Mouse (Mus musculus) heart, embryonic 13.5 days (tissue): ENCODE measurements around the gene Il1rl2. TPM values are rescaled to one million over a fixed set of nuclear protein-coding genes. Genes with fewer than 3 reads are reported as not detected.

ENCODE experiments used
- ATAC-seq: fragments of 200-750 bp; cut with Nextera tagmentation; 2 replicates; pipeline ENCODE4 v1.8.0; 2017; ENCODE audit warnings: moderate TSS enrichment; ENCODE audit not compliant: insufficient number of reproducible peaks, low FRiP score, low TSS enrichment; ENCODE audit errors: extremely low read depth
- H3K27ac ChIP-seq: fragments of 300-500 bp; sonication (generic); replicated peaks from 2 replicates; pipeline ENCODE4 v1.5.1; 2015; ENCODE audit warnings: moderate library complexity, mild to moderate bottlenecking, inconsistent platforms
- H3K27me3 ChIP-seq: fragments of 300-500 bp; sonication (generic); replicated peaks from 2 replicates; pipeline ENCODE4 v1.6.1; 2015; ENCODE audit warnings: mild to moderate bottlenecking, inconsistent platforms
- H3K36me3 ChIP-seq: fragments of 300-500 bp; sonication (generic); 2 replicates; pipeline ENCODE4 v1.6.1; 2015; ENCODE audit warnings: mild to moderate bottlenecking, inconsistent platforms
- H3K4me1 ChIP-seq: fragments of 300-500 bp; sonication (generic); 2 replicates; pipeline ENCODE4 v1.6.1; 2015; ENCODE audit warnings: inconsistent platforms
- H3K4me2 ChIP-seq: fragments of 300-500 bp; sonication (generic); 2 replicates; pipeline ENCODE4 v1.6.1; 2015; ENCODE audit warnings: inconsistent platforms, mild to moderate bottlenecking, moderate library complexity
- H3K4me3 ChIP-seq: fragments of 300-500 bp; sonication (generic); 2 replicates; pipeline ENCODE4 v1.5.1; 2015; ENCODE audit warnings: moderate library complexity, mild to moderate bottlenecking, inconsistent platforms
- H3K9ac ChIP-seq: fragments of 300-500 bp; sonication (generic); 2 replicates; pipeline ENCODE4 v1.6.1; 2015; ENCODE audit warnings: inconsistent platforms, mild to moderate bottlenecking, moderate library complexity
- H3K9me3 ChIP-seq: fragments of 300-500 bp; sonication (generic); 2 replicates; pipeline ENCODE4 v1.6.1; 2016; ENCODE audit warnings: inconsistent platforms
- WGBS: fragments of 180-500 bp; shearing (Covaris S2); methylation state at CpG from one replicate; pipeline ENCODE4 v1.1.7; 2015; ENCODE audit warnings: mixed read lengths; 5-methylcytosine and 5-hydroxymethylcytosine counted together
- polyA plus RNA-seq: library from polyadenylated mRNA; unstranded; fragments of >200 nt; fragmentation: Nextera tagmentation; extraction: Ambion mirVana; gene quantifications from 2 replicates; pipeline ENCODE4 v1.2.1, GENCODE M21; 2015

Il1rl2 gene
- polyA plus RNA-seq, 1 experiment from 2014 or later = 3.8 TPM

GRCm38 (mm10) chr1:40357921-40358320 is 33.5 kb downstream of the Il1rl2 start:
- Histone ChIP-seq H3K9ac (no peak overlapping the region), H3K4me3 (no peak overlapping the region), H3K4me2 (no peak overlapping the region), H3K9me3 (no peaks in the 10 kb centered on the region), H3K27me3 (no peaks in the 10 kb centered on the region), H3K4me1 (peaks cover 45% of the 10 kb centered on the region), H3K36me3 (no peaks in the 10 kb centered on the region), H3K27ac (no peak overlapping the region)
- ATAC-seq = no peak
- WGBS = 70% methylated on average over 2 of the region's 2 CpGs

GRCm38 (mm10) chr1:40358351-40358750 is 33.9 kb downstream of the Il1rl2 start:
- H3K9me3 ChIP-seq = no peaks in the 10 kb centered on the region
- H3K4me3 ChIP-seq = no peak overlapping the region
- H3K27ac ChIP-seq = no peak overlapping the region
- 24% methylated on average over 2 of the region's 2 CpGs for WGBS
- H3K9ac ChIP-seq = no peak overlapping the region
- H3K36me3 ChIP-seq = no peaks in the 10 kb centered on the region
- 0 out of 2 replicates have a peak, but pooled peaks have one; percentile 15 for ATAC-seq
- peaks cover 45% of the 10 kb centered on the region for H3K4me1 ChIP-seq
- no peaks in the 10 kb centered on the region for H3K27me3 ChIP-seq
- no peak overlapping the region for H3K4me2 ChIP-seq

- WGBS = 16% methylated on average over 4 of the region's 4 CpGs
- Histone ChIP-seq H3K36me3 (no peaks in the 10 kb centered on the region), H3K4me1 (peaks cover 45% of the 10 kb centered on the region), H3K27ac (no peak overlapping the region), H3K9ac (no peak overlapping the region), H3K4me2 (no peak overlapping the region), H3K4me3 (no peak overlapping the region), H3K27me3 (no peaks in the 10 kb centered on the region), H3K9me3 (no peaks in the 10 kb centered on the region)
- ATAC-seq = peak; percentile 28; the same call in 1 of the 2 replicates
These were observed 34.4 kb downstream of the Il1rl2 start for GRCm38 (mm10) chr1:40358771-40359181.

GRCm38 (mm10) chr1:40359731-40360130 is 35.3 kb downstream of the Il1rl2 start:
- Histone ChIP-seq H3K4me1 (peaks cover 45% of the 10 kb centered on the region), H3K36me3 (no peaks in the 10 kb centered on the region), H3K9ac (no peak overlapping the region), H3K27ac (no peak overlapping the region), H3K4me2 (no peak overlapping the region), H3K27me3 (no peaks in the 10 kb centered on the region), H3K9me3 (no peaks in the 10 kb centered on the region), H3K4me3 (no peak overlapping the region)
- 43% methylated on average over 2 of the region's 2 CpGs for WGBS
- ATAC-seq = no peak

- Histone ChIP-seq H3K9me3 (no peaks in the 10 kb centered on the region), H3K9ac (no peak overlapping the region), H3K27ac (no peak overlapping the region), H3K36me3 (no peaks in the 10 kb centered on the region), H3K4me2 (no peak overlapping the region), H3K4me1 (peaks cover 36% of the 10 kb centered on the region), H3K27me3 (no peaks in the 10 kb centered on the region), H3K4me3 (no peak overlapping the region)
- WGBS = 47% methylated on average over 7 of the region's 7 CpGs
- ATAC-seq = no peak
These were observed 36.6 kb downstream of the Il1rl2 start for GRCm38 (mm10) chr1:40360969-40361368.

- no peak overlapping the region for H3K4me3 ChIP-seq
- 50% methylated on average over 1 of the region's 1 CpGs for WGBS
- H3K4me1 ChIP-seq = peaks cover 30% of the 10 kb centered on the region
- H3K9me3 ChIP-seq = no peaks in the 10 kb centered on the region
- no peak overlapping the region for H3K27ac ChIP-seq
- no peaks in the 10 kb centered on the region for H3K36me3 ChIP-seq
- no peak overlapping the region for H3K4me2 ChIP-seq
- no peaks in the 10 kb centered on the region for H3K27me3 ChIP-seq
- no peak for ATAC-seq
- no peak overlapping the region for H3K9ac ChIP-seq
These were observed 37.2 kb downstream of the Il1rl2 start for GRCm38 (mm10) chr1:40361596-40361995.

GRCm38 (mm10) chr1:40362784-40363183 is 38.4 kb downstream of the Il1rl2 start:
- H3K27ac ChIP-seq = no peak overlapping the region
- WGBS = 54% methylated on average over 11 of the region's 11 CpGs
- no peak for ATAC-seq

GRCm38 (mm10) chr1:40372951-40373350 is 48.5 kb downstream of the Il1rl2 start:
- H3K9me3 ChIP-seq = no peaks in the 10 kb centered on the region
- no peak overlapping the region for H3K9ac ChIP-seq
- ATAC-seq = no peak
- no peaks in the 10 kb centered on the region for H3K36me3 ChIP-seq
- H3K27me3 ChIP-seq = no peaks in the 10 kb centered on the region
- 84% methylated on average over 3 of the region's 3 CpGs for WGBS
- H3K4me2 ChIP-seq = no peak overlapping the region
- peaks cover 10% of the 10 kb centered on the region for H3K4me1 ChIP-seq
- no peak overlapping the region for H3K4me3 ChIP-seq
- H3K27ac ChIP-seq = no peak overlapping the region

More at GRCm38 (mm10) chr1:40362784-40363183, 38.4 kb downstream of the Il1rl2 start:
- no peak overlapping the region for H3K4me2 ChIP-seq
- no peak overlapping the region for H3K4me3 ChIP-seq
- no peaks in the 10 kb centered on the region for H3K36me3 ChIP-seq
- no peaks in the 10 kb centered on the region for H3K9me3 ChIP-seq
- H3K9ac ChIP-seq = no peak overlapping the region
- H3K4me1 ChIP-seq = peaks cover 26% of the 10 kb centered on the region
- H3K27me3 ChIP-seq = no peaks in the 10 kb centered on the region

GRCm38 (mm10) chr1:40375148-40375547 is 50.7 kb downstream of the Il1rl2 start:
- Histone ChIP-seq H3K36me3 (no peaks in the 10 kb centered on the region), H3K4me3 (no peak overlapping the region), H3K27ac (no peak overlapping the region), H3K9ac (no peak overlapping the region), H3K4me1 (peaks cover 10% of the 10 kb centered on the region), H3K9me3 (no peaks in the 10 kb centered on the region), H3K27me3 (no peaks in the 10 kb centered on the region), H3K4me2 (no peak overlapping the region)
- no peak for ATAC-seq
- WGBS = 74% methylated on average over 4 of the region's 4 CpGs

- Histone ChIP-seq H3K27me3 (no peaks in the 10 kb centered on the region), H3K4me2 (no peak overlapping the region), H3K4me3 (no peak overlapping the region), H3K36me3 (no peaks in the 10 kb centered on the region), H3K27ac (no peak overlapping the region), H3K9ac (no peak overlapping the region), H3K9me3 (no peaks in the 10 kb centered on the region), H3K4me1 (peaks cover 10% of the 10 kb centered on the region)
- no peak for ATAC-seq
- 46% methylated on average over 7 of the region's 7 CpGs for WGBS
These were observed 52.3 kb downstream of the Il1rl2 start for GRCm38 (mm10) chr1:40376745-40377144.

GRCm38 (mm10) chr1:40378794-40379193 is 54.4 kb downstream of the Il1rl2 start:
- Histone ChIP-seq H3K4me3 (no peak overlapping the region), H3K36me3 (no peaks in the 10 kb centered on the region), H3K27ac (no peak overlapping the region), H3K4me2 (no peak overlapping the region), H3K4me1 (peaks cover 10% of the 10 kb centered on the region), H3K27me3 (no peaks in the 10 kb centered on the region), H3K9ac (no peak overlapping the region), H3K9me3 (no peaks in the 10 kb centered on the region)
- WGBS = 16% methylated on average over 8 of the region's 8 CpGs
- no peak for ATAC-seq

GRCm38 (mm10) chr1:40380111-40380510 is 55.7 kb downstream of the Il1rl2 start:
- H3K4me2 ChIP-seq = no peak overlapping the region
- H3K27me3 ChIP-seq = no peaks in the 10 kb centered on the region
- H3K4me3 ChIP-seq = no peak overlapping the region
- no peak for ATAC-seq
- 47% methylated on average over 6 of the region's 6 CpGs for WGBS
- no peaks in the 10 kb centered on the region for H3K36me3 ChIP-seq
- H3K9me3 ChIP-seq = no peaks in the 10 kb centered on the region
- no peak overlapping the region for H3K9ac ChIP-seq
- no peak overlapping the region for H3K27ac ChIP-seq
- H3K4me1 ChIP-seq = peaks cover 10% of the 10 kb centered on the region
